Mouse (Mus musculus) kidney, postnatal 0 days (tissue): ENCODE results near the gene Olfr904. TPM values are rescaled to one million over a fixed set of nuclear protein-coding genes. Genes with fewer than 3 reads are reported as not detected.

Experiments used
- ATAC-seq: fragments of 200-750 bp; cut with Nextera tagmentation; replicated peaks from 2 replicates; pipeline ENCODE4 v1.8.0; 2017; ENCODE audit warnings: low read depth, moderate number of reproducible peaks, moderate TSS enrichment, moderate library complexity; ENCODE audit not compliant: low FRiP score
- DNase-seq: peaks from one replicate; pipeline ENCODE4 v3.0.0-alpha.2; 2016; ENCODE audit warnings: low spot score
- H3K27ac ChIP-seq: fragments of 300-500 bp; sonication (generic); 2 replicates; pipeline ENCODE4 v1.5.1; 2014; ENCODE audit warnings: mild to moderate bottlenecking
- H3K27me3 ChIP-seq: fragments of 300-500 bp; sonication (generic); 2 replicates; pipeline ENCODE4 v1.6.1; 2014; ENCODE audit warnings: low read length, mixed read lengths; ENCODE audit not compliant: insufficient read depth
- H3K36me3 ChIP-seq: fragments of 300-500 bp; sonication (generic); 2 replicates; pipeline ENCODE4 v1.6.1; 2014; ENCODE audit warnings: low read length, mixed read lengths; ENCODE audit not compliant: insufficient read depth
- H3K4me1 ChIP-seq: fragments of 300-500 bp; sonication (generic); replicated peaks from 2 replicates; pipeline ENCODE4 v1.6.1; 2014; ENCODE audit warnings: antibody characterized with exemption, low read length, mixed read lengths; ENCODE audit not compliant: insufficient read depth
- H3K4me2 ChIP-seq: fragments of 300-500 bp; sonication (generic); 2 replicates; pipeline ENCODE4 v1.6.1; 2014; ENCODE audit warnings: mild to moderate bottlenecking, low read length, moderate library complexity, mixed read lengths
- H3K4me3 ChIP-seq: fragments of 300-500 bp; sonication (generic); replicated peaks from 2 replicates; pipeline ENCODE4 v1.5.1; 2014; ENCODE audit warnings: low read depth, low read length
- H3K9ac ChIP-seq: fragments of 300-500 bp; sonication (generic); 2 replicates; pipeline ENCODE4 v1.6.1; 2014; ENCODE audit warnings: low read depth, low read length
- H3K9me3 ChIP-seq: fragments of 300-500 bp; sonication (generic); replicated peaks from 2 replicates; pipeline ENCODE4 v1.6.1; 2016; ENCODE audit warnings: low read length, inconsistent platforms, mixed read lengths
- CTCF ChIP-seq: IDR thresholded peaks from 2 replicates; pipeline ENCODE4 v1.5.1; 2016; ENCODE audit warnings: antibody characterized with exemption, low read depth, mild to moderate bottlenecking, moderate library complexity
- WGBS: fragments of 180-500 bp; shearing (Covaris S2); extraction: QIAGEN DNeasy Blood & Tissue Kit; methylation state at CpG from one replicate; pipeline ENCODE4 v1.1.7; 2014; 5-methylcytosine and 5-hydroxymethylcytosine counted together
- polyA plus RNA-seq: library from polyadenylated mRNA; unstranded; fragments of >200 nt; fragmentation: Nextera tagmentation; extraction: Ambion mirVana; gene quantifications from 2 replicates; pipeline ENCODE4 v1.2.1, GENCODE M21; 2015

Gene Olfr904
- polyA plus RNA-seq, 1 experiment from 2014 or later, result not detected

GRCm38 (mm10) chr9:38486785-38487184 lies 23.8 kb downstream of the Olfr904 start, which contains the start of gene Olfr906:
TSS of gene Olfr906 (plus strand) at chr9:38487085.
- TF ChIP-seq CTCF, result no peak
- H3K27ac ChIP-seq, result no peak within 1 kb of the TSS
- ATAC-seq, result no peak
- 77% methylated on average over 3 of the region's 3 CpGs for WGBS
- H3K4me1 ChIP-seq, result no peaks in the 10 kb centered on the region
- H3K27me3 ChIP-seq, result no peaks in the 10 kb centered on the region
- no peak within 1 kb of the TSS for H3K4me2 ChIP-seq
- no peak for DNase-seq
- H3K4me3 ChIP-seq, result no peak within 1 kb of the TSS
- no peaks in the 10 kb centered on the region for H3K36me3 ChIP-seq
- H3K9me3 ChIP-seq, result no peaks in the 10 kb centered on the region
- H3K9ac ChIP-seq, result no peak within 1 kb of the TSS

GRCm38 (mm10) chr9:38495501-38495900 lies 32.6 kb downstream of the Olfr904 start, which contains the start of gene Olfr907:
TSS of gene Olfr907 (plus strand) at chr9:38495801.
- no peaks in the 10 kb centered on the region for H3K4me1 ChIP-seq

GRCm38 (mm10) chr9:38512353-38512752 lies 49.4 kb downstream of the Olfr904 start:
- TF ChIP-seq CTCF, result no peak

More at GRCm38 (mm10) chr9:38495501-38495900, 32.6 kb downstream of the Olfr904 start, which contains the start of gene Olfr907:
- ATAC-seq (no peak), DNase-seq (no peak)
- no peak within 1 kb of the TSS for H3K4me3 ChIP-seq
- H3K27me3 ChIP-seq, result no peaks in the 10 kb centered on the region
- no peaks in the 10 kb centered on the region for H3K36me3 ChIP-seq
- H3K4me2 ChIP-seq, result no peak within 1 kb of the TSS
- no peaks in the 10 kb centered on the region for H3K9me3 ChIP-seq
- no peak for TF ChIP-seq CTCF
- no peak within 1 kb of the TSS for H3K9ac ChIP-seq
- H3K27ac ChIP-seq, result no peak within 1 kb of the TSS
- 77% methylated on average over 2 of the region's 2 CpGs for WGBS

More at GRCm38 (mm10) chr9:38512353-38512752, 49.4 kb downstream of the Olfr904 start:
- Histone ChIP-seq H3K36me3 (no peaks in the 10 kb centered on the region), H3K4me3 (no peak overlapping the region), H3K27me3 (no peaks in the 10 kb centered on the region), H3K4me2 (no peak overlapping the region), H3K4me1 (no peaks in the 10 kb centered on the region), H3K27ac (no peak overlapping the region), H3K9me3 (no peaks in the 10 kb centered on the region), H3K9ac (no peak overlapping the region)
- ATAC-seq (no peak), DNase-seq (no peak)
- 74% methylated on average over 2 of the region's 2 CpGs for WGBS

Other genes starting within 250 kb of the Olfr904 start
- gene Olfr894, start 245.1 kb upstream of the Olfr904 start, polyA plus RNA-seq, result not detected in 2 replicates
- gene Olfr143, start 210.4 kb upstream of the Olfr904 start, polyA plus RNA-seq, result not detected in 2 replicates
- gene Olfr895, start 195.3 kb upstream of the Olfr904 start, polyA plus RNA-seq, result not detected in 2 replicates
- gene Olfr896-ps1, start 172.0 kb upstream of the Olfr904 start, polyA plus RNA-seq, result not detected in 2 replicates
- gene Olfr25, start 134.1 kb upstream of the Olfr904 start, polyA plus RNA-seq, result not detected in 2 replicates
- gene Olfr898, start 114.7 kb upstream of the Olfr904 start, polyA plus RNA-seq, result not detected in 2 replicates
- not detected in 2 replicates for gene Olfr250, start 96.2 kb upstream of the Olfr904 start, polyA plus RNA-seq
- gene Olfr251, start 86.1 kb upstream of the Olfr904 start, polyA plus RNA-seq, result not detected in 2 replicates
- not detected in 2 replicates for gene Olfr147, start 61.4 kb upstream of the Olfr904 start, polyA plus RNA-seq
- gene Olfr901, start 33.7 kb upstream of the Olfr904 start, polyA plus RNA-seq, result not detected in 2 replicates
- gene Olfr902, start 15.5 kb upstream of the Olfr904 start, polyA plus RNA-seq, result not detected in 2 replicates
- not detected in 2 replicates for gene Olfr905, start 8.0 kb downstream of the Olfr904 start, polyA plus RNA-seq
- not detected in 2 replicates for gene Olfr906, start 23.9 kb downstream of the Olfr904 start, polyA plus RNA-seq
- gene Olfr907, start 32.7 kb downstream of the Olfr904 start, polyA plus RNA-seq, result not detected in 2 replicates
- gene Olfr911-ps1, start 58.4 kb downstream of the Olfr904 start, polyA plus RNA-seq, result not detected in 2 replicates
- not detected in 2 replicates for gene Olfr910, start 74.7 kb downstream of the Olfr904 start, polyA plus RNA-seq
- not detected in 2 replicates for gene Olfr912, start 117.0 kb downstream of the Olfr904 start, polyA plus RNA-seq
- not detected in 2 replicates for gene Olfr913, start 129.6 kb downstream of the Olfr904 start, polyA plus RNA-seq
- not detected in 2 replicates for gene Olfr914, start 142.0 kb downstream of the Olfr904 start, polyA plus RNA-seq
- gene Olfr916, start 196.7 kb downstream of the Olfr904 start, polyA plus RNA-seq, result not detected in 2 replicates
- gene Olfr917, start 202.7 kb downstream of the Olfr904 start, polyA plus RNA-seq, result not detected in 2 replicates
- not detected in 2 replicates for gene Olfr918, start 211.5 kb downstream of the Olfr904 start, polyA plus RNA-seq
- gene Olfr919, start 240.5 kb downstream of the Olfr904 start, polyA plus RNA-seq, result not detected in 2 replicates